Mouse (Mus musculus): ENCODE measurements around the gene Sync. TPM values are rescaled to one million over a fixed set of nuclear protein-coding genes. Genes with fewer than 3 reads are reported as not detected.

Sync gene
- polyA plus RNA-seq, 1 experiment, result 0.90 TPM

- Histone ChIP-seq H3K27me3 (ENCODE audit: control insufficient read depth, insufficient read depth, low read length, poor library complexity, severe bottlenecking) (no peaks in the 10 kb centered on the region), H3K36me3 (ENCODE audit: control insufficient read depth, insufficient read depth, low read length, poor library complexity, severe bottlenecking) (no peaks in the 10 kb centered on the region), H3K9ac (ENCODE audit: low read depth, poor library complexity, severe bottlenecking) (0 out of 2 replicates have a peak overlapping the region, but pooled peaks have one; percentile 12), H3K9me3 (replicated peaks; ENCODE audit: control insufficient read depth, insufficient read depth, low read length, poor library complexity, severe bottlenecking) (no peaks in the 10 kb centered on the region), H3K4me3 (ENCODE audit: low read depth, low read length) (no peak overlapping the region), H3K27ac (ENCODE audit: insufficient read depth, low read length) (peak overlapping the region; percentile 77), H3K4me1 (ENCODE audit: control insufficient read depth, insufficient read depth, low read length) (peaks cover 10% of the 10 kb centered on the region)
- TF ChIP-seq EP300 (IDR thresholded peaks at IDR 0.05; ENCODE audit: insufficient read depth, low read depth, low read length) (peak; percentile 19; the same call in 1 of the 2 replicates), CTCF (IDR thresholded peaks at IDR 0.05; ENCODE audit: low read depth, low read length) (no peak), POLR2A (IDR thresholded peaks at IDR 0.05; ENCODE audit: insufficient read depth, low read length) (no peak)
These were observed 21.2 kb upstream of the Sync start for GRCm38 (mm10) chr4:129266191-129266590.

GRCm38 (mm10) chr4:129266821-129267220, 20.6 kb upstream of the Sync start:
- Histone ChIP-seq H3K4me3 (ENCODE audit: low read depth, low read length) (no peak overlapping the region), H3K9ac (ENCODE audit: low read depth, poor library complexity, severe bottlenecking) (no peak overlapping the region), H3K36me3 (ENCODE audit: control insufficient read depth, insufficient read depth, low read length, poor library complexity, severe bottlenecking) (no peaks in the 10 kb centered on the region), H3K27ac (ENCODE audit: insufficient read depth, low read length) (peak overlapping the region; percentile 67), H3K27me3 (ENCODE audit: control insufficient read depth, insufficient read depth, low read length, poor library complexity, severe bottlenecking) (no peaks in the 10 kb centered on the region), H3K4me1 (ENCODE audit: control insufficient read depth, insufficient read depth, low read length) (peaks cover 10% of the 10 kb centered on the region), H3K9me3 (replicated peaks; ENCODE audit: control insufficient read depth, insufficient read depth, low read length, poor library complexity, severe bottlenecking) (no peaks in the 10 kb centered on the region)
- no peak for TF ChIP-seq POLR2A (IDR thresholded peaks at IDR 0.05; ENCODE audit: insufficient read depth, low read length)
- TF ChIP-seq CTCF (IDR thresholded peaks at IDR 0.05; ENCODE audit: low read depth, low read length), result no peak
- TF ChIP-seq EP300 (IDR thresholded peaks at IDR 0.05; ENCODE audit: insufficient read depth, low read depth, low read length), result no peak

GRCm38 (mm10) chr4:129268698-129269097, 18.7 kb upstream of the Sync start:
- no peak overlapping the region for H3K27ac ChIP-seq (ENCODE audit: insufficient read depth, low read length)
- peaks cover 10% of the 10 kb centered on the region for H3K4me1 ChIP-seq (ENCODE audit: control insufficient read depth, insufficient read depth, low read length)
- H3K9me3 ChIP-seq (replicated peaks; ENCODE audit: control insufficient read depth, insufficient read depth, low read length, poor library complexity, severe bottlenecking), result no peaks in the 10 kb centered on the region
- no peak overlapping the region for H3K4me3 ChIP-seq (ENCODE audit: low read depth, low read length)
- no peaks in the 10 kb centered on the region for H3K27me3 ChIP-seq (ENCODE audit: control insufficient read depth, insufficient read depth, low read length, poor library complexity, severe bottlenecking)
- TF ChIP-seq EP300 (IDR thresholded peaks at IDR 0.05; ENCODE audit: insufficient read depth, low read depth, low read length), result no peak
- no peak for TF ChIP-seq POLR2A (IDR thresholded peaks at IDR 0.05; ENCODE audit: insufficient read depth, low read length)
- no peak for TF ChIP-seq CTCF (IDR thresholded peaks at IDR 0.05; ENCODE audit: low read depth, low read length)
- H3K9ac ChIP-seq (ENCODE audit: low read depth, poor library complexity, severe bottlenecking), result no peak overlapping the region
- no peaks in the 10 kb centered on the region for H3K36me3 ChIP-seq (ENCODE audit: control insufficient read depth, insufficient read depth, low read length, poor library complexity, severe bottlenecking)

GRCm38 (mm10) chr4:129271991-129272755, 15.2 kb upstream of the Sync start:
- TF ChIP-seq CTCF (IDR thresholded peaks at IDR 0.05; ENCODE audit: low read depth, low read length) (no peak), POLR2A (IDR thresholded peaks at IDR 0.05; ENCODE audit: insufficient read depth, low read length) (peak; percentile 69), EP300 (IDR thresholded peaks at IDR 0.05; ENCODE audit: insufficient read depth, low read depth, low read length) (0 out of 2 replicates have a peak, but pooled peaks have one; percentile 59)
- Histone ChIP-seq H3K9me3 (replicated peaks; ENCODE audit: control insufficient read depth, insufficient read depth, low read length, poor library complexity, severe bottlenecking) (no peaks in the 10 kb centered on the region), H3K9ac (ENCODE audit: low read depth, poor library complexity, severe bottlenecking) (peak overlapping the region; percentile 26), H3K36me3 (ENCODE audit: control insufficient read depth, insufficient read depth, low read length, poor library complexity, severe bottlenecking) (no peaks in the 10 kb centered on the region), H3K27ac (ENCODE audit: insufficient read depth, low read length) (peak overlapping the region; percentile 68), H3K4me1 (ENCODE audit: control insufficient read depth, insufficient read depth, low read length) (no peaks in the 10 kb centered on the region), H3K27me3 (ENCODE audit: control insufficient read depth, insufficient read depth, low read length, poor library complexity, severe bottlenecking) (no peaks in the 10 kb centered on the region), H3K4me3 (ENCODE audit: low read depth, low read length) (peak overlapping the region; percentile 60)

- no peak overlapping the region for H3K9ac ChIP-seq (ENCODE audit: low read depth, poor library complexity, severe bottlenecking)
- H3K36me3 ChIP-seq (ENCODE audit: control insufficient read depth, insufficient read depth, low read length, poor library complexity, severe bottlenecking), result no peaks in the 10 kb centered on the region
- no peaks in the 10 kb centered on the region for H3K4me1 ChIP-seq (ENCODE audit: control insufficient read depth, insufficient read depth, low read length)
- no peak for TF ChIP-seq EP300 (IDR thresholded peaks at IDR 0.05; ENCODE audit: insufficient read depth, low read depth, low read length)
- TF ChIP-seq POLR2A (IDR thresholded peaks at IDR 0.05; ENCODE audit: insufficient read depth, low read length), result no peak
- TF ChIP-seq CTCF (IDR thresholded peaks at IDR 0.05; ENCODE audit: low read depth, low read length), result no peak
- H3K27ac ChIP-seq (ENCODE audit: insufficient read depth, low read length), result no peak overlapping the region; the same call in 1 of the 2 replicates
- H3K4me3 ChIP-seq (ENCODE audit: low read depth, low read length), result peak overlapping the region; percentile 33
- no peaks in the 10 kb centered on the region for H3K27me3 ChIP-seq (ENCODE audit: control insufficient read depth, insufficient read depth, low read length, poor library complexity, severe bottlenecking)
- H3K9me3 ChIP-seq (replicated peaks; ENCODE audit: control insufficient read depth, insufficient read depth, low read length, poor library complexity, severe bottlenecking), result no peaks in the 10 kb centered on the region
These were observed 14.7 kb upstream of the Sync start for GRCm38 (mm10) chr4:129272756-129273046.

GRCm38 (mm10) chr4:129276453-129276865, 11.0 kb upstream of the Sync start:
- Histone ChIP-seq H3K9me3 (replicated peaks; ENCODE audit: control insufficient read depth, insufficient read depth, low read length, poor library complexity, severe bottlenecking) (no peaks in the 10 kb centered on the region), H3K4me3 (ENCODE audit: low read depth, low read length) (no peak overlapping the region), H3K9ac (ENCODE audit: low read depth, poor library complexity, severe bottlenecking) (no peak overlapping the region), H3K36me3 (ENCODE audit: control insufficient read depth, insufficient read depth, low read length, poor library complexity, severe bottlenecking) (no peaks in the 10 kb centered on the region), H3K27ac (ENCODE audit: insufficient read depth, low read length) (no peak overlapping the region), H3K27me3 (ENCODE audit: control insufficient read depth, insufficient read depth, low read length, poor library complexity, severe bottlenecking) (no peaks in the 10 kb centered on the region), H3K4me1 (ENCODE audit: control insufficient read depth, insufficient read depth, low read length) (no peaks in the 10 kb centered on the region)
- peak; percentile 99 for TF ChIP-seq CTCF (IDR thresholded peaks at IDR 0.05; ENCODE audit: low read depth, low read length)
- peak; percentile 46; the same call in 1 of the 2 replicates for TF ChIP-seq EP300 (IDR thresholded peaks at IDR 0.05; ENCODE audit: insufficient read depth, low read depth, low read length)
- TF ChIP-seq POLR2A (IDR thresholded peaks at IDR 0.05; ENCODE audit: insufficient read depth, low read length), result no peak
